Mouse (Mus musculus) right cerebral cortex, postnatal 14 days (tissue): Measurements from ENCODE around the gene Ubiad1.
A peak's percentile ranks its signal among the peaks of the same experiment; 100 is the strongest.

ENCODE experiments used
- DNase-seq: peaks from one replicate; pipeline ENCODE4 v3.0.0; 2022

Ubiad1 gene

GRCm38 (mm10) chr4:148399437-148400094, 45.0 kb downstream of the Ubiad1 start:
- DNase-seq: no peak

GRCm38 (mm10) chr4:148397531-148398287, 46.9 kb downstream of the Ubiad1 start:
- DNase-seq: no peak

GRCm38 (mm10) chr4:148397113-148397512, 47.5 kb downstream of the Ubiad1 start:
- no peak for DNase-seq

GRCm38 (mm10) chr4:148395875-148396274, 48.7 kb downstream of the Ubiad1 start:
- no peak for DNase-seq

GRCm38 (mm10) chr4:148395198-148395597, 49.4 kb downstream of the Ubiad1 start:
- no peak for DNase-seq

GRCm38 (mm10) chr4:148391714-148392310, 52.8 kb downstream of the Ubiad1 start:
- peak; percentile 30 for DNase-seq

GRCm38 (mm10) chr4:148389635-148390034, 54.9 kb downstream of the Ubiad1 start:
- DNase-seq: no peak

- DNase-seq: no peak
These were observed 55.5 kb downstream of the Ubiad1 start for GRCm38 (mm10) chr4:148389047-148389446.

- no peak for DNase-seq
These were observed 59.3 kb downstream of the Ubiad1 start for GRCm38 (mm10) chr4:148385269-148385668.
